ENCODE assay signal across 1 mouse cellular context in genomic region chr4:122892157-122892556, GRCm38 (mm10).
TF ChIP-seq lines count a peak whose summit lies in the region.

No protein-coding gene starts in this region.

TF ChIP-seq in MEL, 35 proteins besides CTCF, POLR2A, EP300 and RAD21 (continued from another document):
- TF ChIP-seq SIN3A (IDR thresholded peaks at IDR 0.05; ENCODE audit: low read length) (no peak; the same call in 1 of the 2 replicates), USF2 (IDR thresholded peaks at IDR 0.05; ENCODE audit: borderline replicate concordance in 1 of 2, insufficient read depth in 1 of 2, low read depth in 1 of 2, low read length in 2 of 2) (no peak), SMC3 (IDR thresholded peaks at IDR 0.05; ENCODE audit: low read depth, low read length) (no peak)
